Mouse (Mus musculus) midbrain, embryonic 12.5 days (tissue): ENCODE data around the gene Rell1. TPM values are rescaled to one million over a fixed set of nuclear protein-coding genes. Genes with fewer than 3 reads are reported as not detected.

Experiments
- ATAC-seq: fragments of 200-750 bp; cut with Nextera tagmentation; 2 replicates; pipeline ENCODE4 v1.8.0; 2017; ENCODE audit warnings: low read depth, moderate TSS enrichment, moderate library complexity; ENCODE audit not compliant: low FRiP score
- H3K27ac ChIP-seq: fragments of 300-500 bp; sonication (generic); replicated peaks from 2 replicates; pipeline ENCODE4 v1.5.1; 2016; ENCODE audit warnings: mild to moderate bottlenecking
- H3K27me3 ChIP-seq: fragments of 300-500 bp; sonication (generic); 2 replicates; pipeline ENCODE4 v1.6.1; 2016; ENCODE audit warnings: mild to moderate bottlenecking
- H3K36me3 ChIP-seq: fragments of 300-500 bp; sonication (generic); 2 replicates; pipeline ENCODE4 v1.6.1; 2016
- H3K4me1 ChIP-seq: fragments of 300-500 bp; sonication (generic); 2 replicates; pipeline ENCODE4 v1.6.1; 2016
- H3K4me2 ChIP-seq: fragments of 300-500 bp; sonication (generic); replicated peaks from 2 replicates; pipeline ENCODE4 v1.6.1; 2016; ENCODE audit warnings: mild to moderate bottlenecking, moderate library complexity
- H3K4me3 ChIP-seq: fragments of 300-500 bp; sonication (generic); 2 replicates; pipeline ENCODE4 v1.5.1; 2016; ENCODE audit warnings: mild to moderate bottlenecking
- H3K9ac ChIP-seq: fragments of 300-500 bp; sonication (generic); replicated peaks from 2 replicates; pipeline ENCODE4 v1.6.1; 2016; ENCODE audit warnings: mild to moderate bottlenecking, moderate library complexity
- H3K9me3 ChIP-seq: fragments of 300-500 bp; sonication (generic); 2 replicates; pipeline ENCODE4 v1.6.1; 2016; ENCODE audit warnings: mild to moderate bottlenecking
- WGBS: fragments of 180-500 bp; shearing (Covaris S2); methylation state at CpG from one replicate; pipeline ENCODE4 v1.1.7; 2016; 5-methylcytosine and 5-hydroxymethylcytosine counted together
- polyA plus RNA-seq: library from polyadenylated mRNA; unstranded; fragments of >200 nt; fragmentation: Nextera tagmentation; extraction: Ambion mirVana; gene quantifications from 2 replicates; pipeline ENCODE4 v1.2.1, GENCODE M21; 2016

Gene Rell1
- polyA plus RNA-seq, 1 experiment from 2014 or later: 13.5 TPM

DNA sequence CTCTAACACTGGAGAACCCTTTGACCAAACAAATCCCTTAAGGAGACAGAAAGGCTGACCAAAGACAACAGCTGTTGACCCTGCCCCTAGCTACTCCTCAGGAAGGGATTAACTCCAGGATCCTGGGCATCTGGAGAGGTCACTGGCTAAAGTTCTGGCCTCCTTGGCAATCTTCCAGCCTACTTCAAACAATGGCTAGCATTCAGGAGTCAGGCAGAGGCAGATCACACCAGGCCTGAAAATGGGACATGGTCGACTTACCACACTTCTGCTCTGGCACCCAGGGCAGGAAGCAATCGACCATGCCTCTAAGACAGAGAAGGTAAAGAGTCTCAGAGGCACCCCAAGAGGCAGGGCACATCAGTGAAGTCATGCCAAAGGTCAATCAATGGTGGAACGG lies 19.5 kb downstream of the Rell1 start:
- no peak for ATAC-seq
- H3K4me3 ChIP-seq: no peak overlapping the region
- 30% methylated on average over 3 of the region's 3 CpGs for WGBS
- H3K27me3 ChIP-seq: no peaks in the 10 kb centered on the region
- H3K4me1 ChIP-seq: peaks cover 5% of the 10 kb centered on the region
- no peaks in the 10 kb centered on the region for H3K36me3 ChIP-seq
- no peak overlapping the region for H3K4me2 ChIP-seq
- H3K27ac ChIP-seq: no peak overlapping the region
- H3K9ac ChIP-seq: no peak overlapping the region
- H3K9me3 ChIP-seq: no peaks in the 10 kb centered on the region

DNA sequence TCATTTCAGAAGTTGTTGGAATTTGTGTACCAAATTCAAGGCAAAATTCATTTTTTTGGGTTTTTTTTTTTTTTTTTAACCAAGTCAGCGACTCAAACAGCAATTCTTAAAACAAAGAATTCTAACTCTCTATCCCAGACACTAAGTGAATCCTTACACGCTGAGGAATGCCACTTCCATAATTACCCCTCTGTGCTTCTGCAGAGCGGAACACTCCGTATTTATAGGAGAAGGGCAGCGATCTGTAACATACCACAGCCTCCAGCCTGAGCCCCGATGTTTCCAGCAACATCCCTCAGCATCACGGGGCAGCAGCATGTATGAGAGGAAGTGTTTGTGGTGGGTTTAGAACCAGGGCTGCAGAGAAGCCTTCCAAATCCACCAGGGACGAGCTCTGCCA lies 21.2 kb downstream of the Rell1 start:
- Histone ChIP-seq H3K4me1 (peaks cover 5% of the 10 kb centered on the region), H3K9ac (no peak overlapping the region), H3K4me3 (no peak overlapping the region), H3K4me2 (no peak overlapping the region), H3K36me3 (no peaks in the 10 kb centered on the region), H3K27me3 (no peaks in the 10 kb centered on the region), H3K9me3 (no peaks in the 10 kb centered on the region), H3K27ac (no peak overlapping the region)
- 63% methylated on average over 8 of the region's 8 CpGs for WGBS
- no peak for ATAC-seq

- no peaks in the 10 kb centered on the region for H3K27me3 ChIP-seq
- WGBS: 94% methylated on average over 9 of the region's 9 CpGs
- H3K4me2 ChIP-seq: no peak overlapping the region
- no peak overlapping the region for H3K9ac ChIP-seq
- H3K9me3 ChIP-seq: no peaks in the 10 kb centered on the region
- no peaks in the 10 kb centered on the region for H3K4me1 ChIP-seq
- no peak overlapping the region for H3K27ac ChIP-seq
- H3K36me3 ChIP-seq: no peaks in the 10 kb centered on the region
- ATAC-seq: no peak
- no peak overlapping the region for H3K4me3 ChIP-seq
Measured at GRCm38 (mm10) chr5:63943291-63943690, 25.4 kb downstream of the Rell1 start.

GRCm38 (mm10) chr5:63941891-63942290 lies 26.8 kb downstream of the Rell1 start:
- H3K4me2 ChIP-seq: no peak overlapping the region
- 86% methylated on average over 5 of the region's 5 CpGs for WGBS
- H3K27me3 ChIP-seq: no peaks in the 10 kb centered on the region
- ATAC-seq: no peak
- no peaks in the 10 kb centered on the region for H3K4me1 ChIP-seq
- H3K9ac ChIP-seq: no peak overlapping the region
- no peaks in the 10 kb centered on the region for H3K9me3 ChIP-seq
- H3K4me3 ChIP-seq: no peak overlapping the region
- H3K27ac ChIP-seq: no peak overlapping the region
- H3K36me3 ChIP-seq: no peaks in the 10 kb centered on the region

DNA sequence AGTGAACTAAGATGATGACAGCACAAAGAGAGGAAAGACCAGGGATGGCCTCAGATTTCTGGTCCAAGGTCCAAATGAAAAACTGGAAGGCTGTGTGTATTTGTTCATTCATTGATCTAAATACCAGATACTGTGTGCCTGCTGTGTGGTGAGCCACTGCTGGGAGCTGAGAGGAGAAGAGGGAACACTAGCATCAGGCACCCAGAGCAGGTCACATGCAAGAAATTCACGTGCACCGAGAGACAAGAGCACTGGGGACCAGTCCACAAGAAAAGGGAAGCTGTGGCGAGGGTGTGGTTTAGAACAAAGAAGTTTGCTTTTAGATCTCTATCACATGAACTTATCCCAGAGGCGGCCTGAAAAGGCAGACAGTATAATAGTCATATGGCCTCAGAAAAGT lies 30.1 kb downstream of the Rell1 start:
- WGBS: 69% methylated on average over 4 of the region's 4 CpGs
- Histone ChIP-seq H3K9ac (no peak overlapping the region), H3K36me3 (peaks cover 5% of the 10 kb centered on the region), H3K27me3 (no peaks in the 10 kb centered on the region), H3K27ac (no peak overlapping the region), H3K4me2 (no peak overlapping the region), H3K9me3 (no peaks in the 10 kb centered on the region), H3K4me1 (no peaks in the 10 kb centered on the region), H3K4me3 (no peak overlapping the region)
- no peak for ATAC-seq

DNA sequence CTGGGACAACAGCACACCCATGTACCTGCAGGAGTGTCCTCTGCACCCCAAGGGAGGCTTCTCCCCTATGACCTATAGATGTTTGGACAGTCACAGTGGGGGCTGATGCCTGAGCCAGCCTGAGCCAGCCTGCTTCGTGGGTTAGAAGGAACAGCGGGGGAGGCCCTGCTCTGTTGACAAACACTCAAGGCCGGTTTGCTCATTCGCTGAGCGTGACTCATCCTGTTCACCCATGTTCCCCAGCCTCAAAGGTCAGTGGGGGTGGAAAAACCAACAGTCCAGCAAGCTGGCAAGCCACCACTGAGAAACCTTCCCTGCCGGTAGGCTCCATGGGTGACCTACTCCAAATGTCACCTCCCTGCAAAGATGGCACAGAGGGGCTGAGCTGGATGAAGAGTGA lies 32.0 kb downstream of the Rell1 start:
- H3K27ac ChIP-seq: no peak overlapping the region
- peaks cover 5% of the 10 kb centered on the region for H3K36me3 ChIP-seq
- WGBS: 50% methylated on average over 6 of the region's 6 CpGs
- no peaks in the 10 kb centered on the region; the same call in 1 of the 2 replicates for H3K4me1 ChIP-seq
- H3K4me3 ChIP-seq: no peak overlapping the region
- H3K4me2 ChIP-seq: no peak overlapping the region
- no peaks in the 10 kb centered on the region for H3K27me3 ChIP-seq
- ATAC-seq: no peak
- H3K9ac ChIP-seq: no peak overlapping the region
- no peaks in the 10 kb centered on the region for H3K9me3 ChIP-seq

DNA sequence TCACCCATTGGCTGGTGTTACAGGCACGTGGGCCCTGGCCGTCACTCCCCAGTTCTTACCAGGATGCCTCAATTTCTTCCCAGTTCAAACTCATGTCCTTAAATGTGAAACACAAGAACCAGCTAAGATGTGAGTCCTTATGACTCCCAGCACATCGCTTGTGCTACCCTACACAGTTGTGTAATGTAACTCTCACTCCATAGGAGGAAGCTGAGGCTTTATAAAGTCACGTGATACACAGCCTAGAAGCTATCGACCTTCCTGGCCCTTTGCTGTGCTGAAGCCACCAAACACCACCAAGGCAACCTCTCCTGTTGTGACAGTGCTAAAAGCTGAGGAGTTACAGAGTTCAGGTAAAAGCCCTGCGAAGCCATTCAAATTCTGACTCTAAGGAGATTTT lies 33.1 kb downstream of the Rell1 start:
- Histone ChIP-seq H3K27me3 (no peaks in the 10 kb centered on the region), H3K9ac (no peak overlapping the region), H3K4me3 (no peak overlapping the region), H3K4me2 (no peak overlapping the region), H3K36me3 (peaks cover 5% of the 10 kb centered on the region), H3K27ac (no peak overlapping the region), H3K4me1 (no peaks in the 10 kb centered on the region; the same call in 1 of the 2 replicates), H3K9me3 (no peaks in the 10 kb centered on the region)
- 93% methylated on average over 6 of the region's 6 CpGs for WGBS
- no peak for ATAC-seq

GRCm38 (mm10) chr5:63932829-63933228 lies 35.9 kb downstream of the Rell1 start:
- no peaks in the 10 kb centered on the region for H3K27me3 ChIP-seq
- H3K4me1 ChIP-seq: no peaks in the 10 kb centered on the region; the same call in 1 of the 2 replicates
- H3K4me3 ChIP-seq: no peak overlapping the region
- WGBS: 50% methylated on average over 10 of the region's 10 CpGs
- H3K36me3 ChIP-seq: peaks cover 9% of the 10 kb centered on the region
- no peak for ATAC-seq
- H3K4me2 ChIP-seq: no peak overlapping the region
- H3K27ac ChIP-seq: no peak overlapping the region
- no peak overlapping the region for H3K9ac ChIP-seq
- no peaks in the 10 kb centered on the region for H3K9me3 ChIP-seq

- H3K36me3 ChIP-seq: peaks cover 9% of the 10 kb centered on the region
- no peak overlapping the region for H3K9ac ChIP-seq
- H3K9me3 ChIP-seq: no peaks in the 10 kb centered on the region
- no peaks in the 10 kb centered on the region for H3K27me3 ChIP-seq
- no peak for ATAC-seq
- no peaks in the 10 kb centered on the region; the same call in 1 of the 2 replicates for H3K4me1 ChIP-seq
- H3K4me3 ChIP-seq: no peak overlapping the region
- H3K27ac ChIP-seq: no peak overlapping the region
- WGBS: 76% methylated on average over 4 of the region's 4 CpGs
- no peak overlapping the region for H3K4me2 ChIP-seq
Measured at GRCm38 (mm10) chr5:63930824-63931358, 37.8 kb downstream of the Rell1 start.

DNA sequence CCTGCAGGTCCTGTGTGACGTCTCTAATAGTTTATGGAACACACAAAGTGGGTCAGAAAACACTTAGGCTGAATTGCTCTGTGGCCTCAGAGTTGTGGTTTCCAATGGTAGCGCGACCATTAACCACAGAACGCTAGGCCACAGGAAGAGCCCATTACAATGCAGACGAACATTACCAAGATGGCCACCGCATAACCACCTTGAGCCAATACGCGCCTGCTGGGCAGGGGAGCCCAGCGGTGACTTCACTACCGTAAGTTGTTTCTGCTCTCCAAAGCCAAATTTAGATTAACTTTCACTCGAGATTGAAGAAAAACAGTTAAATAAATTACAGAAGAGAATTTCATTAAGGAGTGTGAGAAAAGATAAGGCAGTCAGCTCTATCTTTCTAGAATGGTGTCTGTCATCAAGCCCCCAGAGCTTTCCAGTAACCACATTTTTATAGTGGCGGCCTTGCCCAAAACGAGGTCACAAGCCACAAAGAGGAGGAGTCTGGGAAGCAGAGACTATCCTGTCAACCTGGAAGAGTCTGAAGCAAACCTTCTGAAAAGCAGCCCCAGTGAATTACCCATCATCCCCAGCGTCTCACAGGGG lies 43.6 kb downstream of the Rell1 start:
- H3K27ac ChIP-seq: no peak overlapping the region
- no peak overlapping the region for H3K4me2 ChIP-seq
- ATAC-seq: no peak
- H3K27me3 ChIP-seq: no peaks in the 10 kb centered on the region
- no peaks in the 10 kb centered on the region for H3K9me3 ChIP-seq
- H3K4me3 ChIP-seq: no peak overlapping the region
- 0 out of 2 replicates have a peak, but pooled peaks cover 4% of the 10 kb centered on the region for H3K36me3 ChIP-seq
- WGBS: 91% methylated on average over 14 of the region's 14 CpGs
- no peaks in the 10 kb centered on the region for H3K4me1 ChIP-seq
- H3K9ac ChIP-seq: no peak overlapping the region

DNA sequence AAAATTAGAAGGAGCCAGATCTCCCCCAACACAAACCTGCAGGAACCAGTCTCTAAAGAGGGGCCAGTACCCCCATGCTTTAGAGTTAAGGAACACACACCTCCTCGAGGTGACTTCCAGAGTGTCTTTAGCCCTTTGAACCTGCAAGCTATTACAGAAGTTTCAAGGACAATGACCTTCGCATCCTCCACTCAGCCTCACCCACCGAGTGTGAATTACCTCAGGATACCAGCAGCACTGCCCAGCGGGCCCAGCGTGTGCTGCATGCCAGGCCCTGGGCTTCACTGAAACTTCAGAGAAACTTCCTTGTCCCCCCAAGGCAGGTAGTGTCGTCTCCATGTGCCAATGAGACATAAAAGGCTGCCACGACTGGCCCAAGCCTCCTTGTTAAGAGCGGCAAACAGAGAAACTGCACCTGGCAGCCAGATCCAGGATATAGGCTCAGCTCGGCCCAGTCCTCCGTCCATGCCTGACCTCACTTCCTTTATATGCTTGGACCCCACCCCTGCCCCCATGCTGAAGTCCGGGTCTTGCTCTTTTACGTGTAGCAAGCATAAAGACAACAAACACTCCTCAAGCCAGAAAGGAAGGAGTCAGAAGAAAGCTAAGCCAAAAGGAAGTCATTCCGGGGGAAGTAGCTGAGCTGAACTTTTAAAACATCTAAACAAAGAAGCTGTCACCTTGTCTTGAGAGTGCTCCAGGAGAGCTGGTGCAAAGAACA lies 45.2 kb downstream of the Rell1 start:
- Histone ChIP-seq H3K36me3 (no peaks in the 10 kb centered on the region), H3K9me3 (no peaks in the 10 kb centered on the region), H3K4me3 (no peak overlapping the region), H3K9ac (no peak overlapping the region), H3K27ac (no peak overlapping the region), H3K27me3 (no peaks in the 10 kb centered on the region), H3K4me2 (no peak overlapping the region), H3K4me1 (no peaks in the 10 kb centered on the region)
- no peak for ATAC-seq
- 85% methylated on average over 13 of the region's 13 CpGs for WGBS

GRCm38 (mm10) chr5:63918201-63918600 lies 50.5 kb downstream of the Rell1 start:
- no peak for ATAC-seq
- 66% methylated on average over 4 of the region's 4 CpGs for WGBS
- H3K4me1 ChIP-seq: no peaks in the 10 kb centered on the region
- no peaks in the 10 kb centered on the region for H3K9me3 ChIP-seq
- no peak overlapping the region for H3K4me2 ChIP-seq
- H3K27me3 ChIP-seq: no peaks in the 10 kb centered on the region
- H3K27ac ChIP-seq: no peak overlapping the region
- no peak overlapping the region for H3K4me3 ChIP-seq
- no peak overlapping the region for H3K9ac ChIP-seq
- H3K36me3 ChIP-seq: no peaks in the 10 kb centered on the region
